Mouse (Mus musculus) brain, embryonic 14.5 days (tissue): ENCODE measurements at regions not wholly inside any gene's neighbourhood (a gene's known extent, or its start where the extent isn't known, plus 50 kb on each side); places are given as distances from the start of the nearest gene placed in this dataset.

ENCODE experiments used
- CTCF ChIP-seq: fragments of 200-500 bp; IDR thresholded peaks from 2 replicates; pipeline ENCODE4 v1.5.1; 2012; ENCODE audit warnings: inconsistent platforms, mild to moderate bottlenecking, moderate library complexity, borderline replicate concordance; ENCODE audit not compliant: insufficient read depth, insufficient read length; ENCODE audit errors: extremely low read depth
- POLR2A ChIP-seq: fragments of 200-500 bp; IDR thresholded peaks from 2 replicates; pipeline ENCODE4 v1.6.1; 2012; ENCODE audit warnings: mild to moderate bottlenecking, inconsistent platforms, borderline replicate concordance; ENCODE audit not compliant: poor library complexity, insufficient read depth, insufficient read length, severe bottlenecking; ENCODE audit errors: extremely low read depth

GRCm38 (mm10) chr14:68219025-68219595 lies 1075.0 kb downstream of the Synb start:
- TF ChIP-seq CTCF (no peak), POLR2A (no peak)
